Mouse (Mus musculus): ENCODE data around the gene Prkar2a.

Prkar2a gene

DNA sequence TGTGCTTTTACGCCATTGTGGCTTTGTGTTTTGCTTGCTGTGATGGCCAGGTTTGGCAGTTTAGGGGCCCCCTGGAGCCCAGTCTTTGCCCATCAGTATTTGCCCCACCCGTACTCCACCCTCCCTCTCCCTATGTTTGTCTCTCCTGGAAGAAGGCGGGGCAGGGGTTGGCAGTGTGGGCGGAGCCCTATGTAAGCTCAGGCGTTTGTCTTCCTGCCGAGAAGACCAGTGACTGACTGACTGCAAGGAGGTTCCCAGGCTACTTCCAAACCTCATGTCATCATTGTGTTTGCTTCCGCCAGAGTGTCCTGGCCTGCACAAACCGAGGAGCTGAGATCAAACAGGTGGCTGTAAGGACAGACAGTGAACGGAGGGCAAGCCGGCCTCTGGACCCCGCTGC, 106.6 kb downstream of the Prkar2a start:
- DNase-seq (ENCODE audit: low spot score in 2 of 2), result peak; percentile 42 to 59

DNA sequence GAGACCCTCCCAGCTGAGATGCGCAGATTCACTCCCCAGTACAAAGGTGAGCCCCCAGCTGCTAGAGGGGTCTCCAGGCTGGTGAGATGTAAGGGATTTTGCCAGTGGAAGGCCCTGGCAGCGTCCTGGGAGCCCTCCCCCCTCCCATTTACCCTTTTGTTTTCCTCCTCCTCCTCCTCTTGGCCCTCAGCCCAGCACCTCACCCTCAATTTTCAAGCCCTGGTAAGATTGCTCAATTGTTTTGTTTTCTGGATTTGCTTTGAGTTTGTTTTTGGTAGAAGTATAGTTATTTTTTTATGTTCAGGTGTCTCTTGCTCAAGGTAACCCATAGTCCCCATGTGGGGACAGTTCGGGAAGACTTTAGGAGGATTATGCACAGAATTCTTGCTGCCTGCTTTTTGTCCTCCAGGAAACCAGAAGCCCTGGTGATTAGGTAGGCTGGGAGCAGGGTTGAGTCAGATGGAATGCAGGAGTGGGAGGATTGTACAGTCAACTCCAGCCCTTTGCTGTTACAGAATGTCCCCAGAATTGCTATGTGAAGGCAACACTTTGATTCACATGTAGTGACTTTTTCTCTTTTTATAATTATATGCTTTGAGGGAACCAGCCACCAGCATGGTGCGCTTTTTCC, 107.4 kb downstream of the Prkar2a start:
- DNase-seq (ENCODE audit: low spot score in 2 of 2), result no peak

DNA sequence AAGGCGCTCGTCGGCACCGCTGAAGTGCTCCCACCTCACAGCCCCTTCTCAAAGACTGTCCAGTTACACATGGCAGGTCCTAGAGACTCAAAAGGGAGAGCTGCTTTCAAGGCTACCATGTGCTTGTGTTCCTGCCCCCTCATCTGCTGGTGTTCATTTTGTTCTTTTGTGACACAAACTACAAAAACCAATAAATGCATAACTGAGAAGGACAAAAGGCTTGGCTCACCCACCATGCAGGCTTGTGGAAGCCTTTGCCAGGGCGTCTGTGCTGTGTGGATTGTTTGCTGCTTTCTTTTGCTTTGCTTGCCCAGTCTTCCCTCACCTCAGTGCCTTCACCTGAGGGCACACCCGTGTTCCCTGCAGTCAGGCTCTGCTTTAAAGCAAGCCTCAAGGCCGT, 108.4 kb downstream of the Prkar2a start:
- no peak for DNase-seq (ENCODE audit: low spot score in 2 of 2)

DNA sequence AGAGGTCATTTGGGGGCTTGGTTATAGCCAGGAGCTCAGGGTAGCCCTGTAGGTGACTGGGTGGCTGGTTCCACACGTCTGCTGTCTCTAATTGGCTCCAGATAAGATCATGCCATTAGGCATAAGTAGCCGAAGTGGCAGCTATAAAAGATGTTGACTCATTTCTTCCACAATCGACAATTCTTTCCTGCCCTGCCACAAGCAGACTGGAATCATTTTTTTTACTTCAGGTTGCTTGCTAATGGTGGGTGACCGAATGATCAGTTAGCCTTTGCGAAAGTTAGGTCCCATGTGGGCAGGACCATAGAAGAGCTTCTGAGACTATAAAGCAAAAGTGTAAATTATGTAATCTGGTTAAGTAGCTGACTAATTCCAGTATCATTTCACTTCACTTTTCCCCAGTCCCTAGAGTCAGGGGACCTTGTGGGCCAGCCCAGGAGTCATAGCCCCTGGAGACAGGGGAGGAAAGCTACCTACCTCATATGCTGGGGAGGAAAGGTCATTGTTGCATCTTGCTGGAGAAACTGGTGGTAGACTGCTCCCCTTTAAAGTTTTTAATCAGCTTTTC, 109.5 kb downstream of the Prkar2a start:
- DNase-seq (ENCODE audit: low spot score in 2 of 2), result no peak

DNA sequence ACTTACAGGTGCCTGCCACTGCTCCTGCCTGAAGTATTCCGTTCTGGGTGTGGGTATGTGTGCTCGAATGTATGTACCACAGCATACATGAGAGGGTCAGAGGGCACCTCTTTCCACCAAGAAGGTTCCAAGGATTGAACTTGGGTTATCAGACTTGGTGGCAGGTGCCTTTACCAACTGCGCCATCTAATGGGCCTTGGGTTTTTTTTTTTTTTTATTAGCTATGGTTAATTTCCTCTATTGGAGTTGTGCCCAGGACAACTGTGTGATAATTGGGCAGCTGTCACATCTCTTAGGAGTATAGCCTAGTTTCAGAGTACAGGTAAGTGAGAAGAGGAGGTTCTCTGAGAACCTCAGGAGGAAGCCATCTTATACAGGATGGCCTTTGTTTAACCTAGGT, 110.5 kb downstream of the Prkar2a start:
- no peak for DNase-seq (ENCODE audit: low spot score in 2 of 2)
